Mouse (Mus musculus): ENCODE data around the gene Cib4. TPM values are rescaled to one million over a fixed set of nuclear protein-coding genes. Genes with fewer than 3 reads are reported as not detected.

The Cib4 gene
- polyA plus RNA-seq, 1 experiment from 2014 or later = not detected

GRCm38 (mm10) chr5:30442196-30442595 is 103.4 kb downstream of the Cib4 start:
- WGBS (ENCODE audit: insufficient replicate concordance) = 51% methylated on average over 5 of the region's 5 CpGs
- Histone ChIP-seq H3K9me3 (replicated peaks) (no peaks in the 10 kb centered on the region), H3K4me3 (replicated peaks) (no peak overlapping the region), H3K36me3 (replicated peaks) (no peaks in the 10 kb centered on the region), H3K4me1 (replicated peaks) (no peaks in the 10 kb centered on the region), H3K9ac (no peak overlapping the region), H3K4me2 (no peak overlapping the region), H3K27me3 (no peaks in the 10 kb centered on the region), H3K27ac (replicated peaks) (no peak overlapping the region)
- ATAC-seq (ENCODE audit: insufficient read depth) = no peak

DNA sequence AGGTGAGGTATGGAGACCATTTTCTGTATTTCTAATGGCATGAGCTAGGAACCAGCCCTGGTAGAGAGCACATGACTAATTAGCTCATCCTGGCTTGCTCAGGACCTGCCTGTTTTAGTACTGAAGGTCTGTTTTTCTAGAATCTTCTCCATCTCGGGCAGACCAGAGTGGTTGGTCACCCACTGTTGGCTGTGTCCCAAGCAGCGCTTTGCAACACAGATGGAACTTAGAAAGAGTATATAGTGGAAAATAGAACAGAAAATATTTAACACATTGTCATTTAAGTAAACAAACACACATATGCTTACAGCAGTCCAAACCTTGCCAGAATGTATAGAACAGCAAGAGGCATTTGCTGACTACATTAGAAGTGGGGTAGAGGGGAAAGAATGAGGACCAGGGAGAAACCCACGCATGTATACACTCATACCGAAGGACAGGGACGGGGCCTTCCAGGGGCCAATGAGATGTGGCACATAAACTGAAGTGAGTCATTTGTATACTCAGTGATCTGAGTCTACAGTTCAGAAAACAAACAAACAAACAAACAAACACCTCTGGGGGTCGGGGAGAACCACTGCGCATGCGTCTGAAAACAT is 105.2 kb downstream of the Cib4 start:
- no peak overlapping the region for H3K9ac ChIP-seq
- no peak for ATAC-seq (ENCODE audit: insufficient read depth)
- 72% methylated on average over 8 of the region's 8 CpGs for WGBS (ENCODE audit: insufficient replicate concordance)

DNA sequence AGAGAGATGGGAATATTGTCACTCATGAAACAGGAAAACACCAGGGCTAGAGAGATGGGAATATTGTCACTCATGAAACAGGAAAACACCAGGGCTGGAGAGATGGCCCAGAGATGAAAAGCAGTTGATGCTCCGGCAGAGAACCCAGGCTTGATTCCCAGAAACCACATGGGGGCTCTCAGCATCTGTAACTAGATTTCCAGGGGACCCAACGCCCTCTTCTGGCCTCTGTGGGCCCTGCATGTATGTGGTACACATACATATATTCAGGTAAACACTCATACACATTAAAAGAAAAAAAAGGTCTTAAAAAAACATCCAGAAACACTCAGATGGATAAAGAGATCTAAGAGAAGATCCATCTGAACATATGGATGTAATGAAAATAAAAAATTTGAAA is 106.7 kb downstream of the Cib4 start:
- Histone ChIP-seq H3K4me3 (replicated peaks) (no peak overlapping the region), H3K36me3 (replicated peaks) (no peaks in the 10 kb centered on the region), H3K27me3 (no peaks in the 10 kb centered on the region), H3K27ac (replicated peaks) (no peak overlapping the region), H3K9ac (no peak overlapping the region), H3K9me3 (replicated peaks) (no peaks in the 10 kb centered on the region), H3K4me2 (no peak overlapping the region), H3K4me1 (replicated peaks) (no peaks in the 10 kb centered on the region)
- 27% methylated on average over 2 of the region's 2 CpGs for WGBS (ENCODE audit: insufficient replicate concordance)
- no peak for ATAC-seq (ENCODE audit: insufficient read depth)

More for the DNA sequence above, 105.2 kb downstream of the Cib4 start:
- Histone ChIP-seq H3K27ac (replicated peaks) (no peak overlapping the region), H3K27me3 (no peaks in the 10 kb centered on the region), H3K4me3 (replicated peaks) (no peak overlapping the region), H3K4me1 (replicated peaks) (no peaks in the 10 kb centered on the region), H3K4me2 (no peak overlapping the region), H3K36me3 (replicated peaks) (no peaks in the 10 kb centered on the region), H3K9me3 (replicated peaks) (no peaks in the 10 kb centered on the region)

Other genes starting within 250 kb of the Cib4 start
- 0.07 TPM in 1 of 2 replicates, not detected in the other for gene Otof, start 83.9 kb downstream of the Cib4 start, polyA plus RNA-seq (2015; fragmentation: Nextera tagmentation; extraction: Ambion mirVana)
- not detected in 2 replicates for gene 1700001C02Rik, start 79.8 kb downstream of the Cib4 start, polyA plus RNA-seq (2015; fragmentation: Nextera tagmentation; extraction: Ambion mirVana)
- gene Kcnk3, start 42.3 kb upstream of the Cib4 start, polyA plus RNA-seq (2015; fragmentation: Nextera tagmentation; extraction: Ambion mirVana) = 0.17 and 0.26 TPM in 2 replicates
- 10.7 and 11.6 TPM in 2 replicates for gene Slc35f6, start 102.1 kb upstream of the Cib4 start, polyA plus RNA-seq (2015; fragmentation: Nextera tagmentation; extraction: Ambion mirVana)
- 180 and 194 TPM in 2 replicates for gene Cenpa, start 120.9 kb upstream of the Cib4 start, polyA plus RNA-seq (2015; fragmentation: Nextera tagmentation; extraction: Ambion mirVana)
- 0.29 and 0.52 TPM in 2 replicates for gene Dpysl5, start 165.7 kb upstream of the Cib4 start, polyA plus RNA-seq (2015; fragmentation: Nextera tagmentation; extraction: Ambion mirVana)